Mouse (Mus musculus): Measurements from ENCODE around the gene Iqgap1.

Gene Iqgap1

GRCm38 (mm10) chr7:80666198-80666915 lies 159.4 kb downstream of the Iqgap1 start:
- DNase-seq (ENCODE audit: extremely low spot score), result no peak

Data from embryo, embryonic 9.5 days (tissue).